Mouse (Mus musculus) monocyte, adult 5-6 weeks (primary cell): ENCODE data around the gene B230104I21Rik. TPM values are rescaled to one million over a fixed set of nuclear protein-coding genes. Genes with fewer than 3 reads are reported as not detected.

Experiments
- ATAC-seq: fragments of 153-309, 156-312 bp; replicated peaks from 2 replicates; pipeline ENCODE4 v1.8.0; 2017; ENCODE audit warnings: mild to moderate bottlenecking; ENCODE audit not compliant: low TSS enrichment, insufficient number of reproducible peaks, severe bottlenecking, poor library complexity, low FRiP score
- total RNA-seq: library from RNA; stranded (forward); fragments of 200-1000, 200-491, 200-594 nt; gene quantifications from 3 replicates; pipeline ENCODE4 v1.2.3, GENCODE M21; 2017

Gene B230104I21Rik
- total RNA-seq, 1 experiment from 2014 or later = not detected

GRCm38 (mm10) chr4:154386810-154387209 is 50.9 kb downstream of the B230104I21Rik start:
- no peak for ATAC-seq

- no peak for ATAC-seq
Measured at GRCm38 (mm10) chr4:154389641-154390040, 53.7 kb downstream of the B230104I21Rik start.

- no peak for ATAC-seq
Measured at GRCm38 (mm10) chr4:154390333-154391080, 54.6 kb downstream of the B230104I21Rik start.

DNA sequence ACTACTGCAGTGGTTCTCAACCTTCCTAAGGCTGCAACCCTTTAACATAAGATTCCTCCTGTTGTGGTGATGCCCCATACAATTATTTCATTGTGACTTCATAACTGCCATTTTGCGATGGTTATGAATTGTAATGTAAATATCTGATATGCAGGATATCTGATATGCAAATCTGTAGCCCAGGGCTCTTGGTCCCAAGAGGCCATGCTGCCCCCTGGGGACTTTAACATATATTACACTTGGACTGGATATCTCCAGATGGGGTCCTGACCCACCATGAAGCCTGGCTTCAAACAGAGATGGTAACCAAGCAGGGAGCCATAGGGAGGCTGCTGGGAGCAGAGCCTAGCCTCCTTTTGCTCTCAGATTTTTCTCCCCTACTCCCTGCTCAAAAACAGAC is 56.7 kb downstream of the B230104I21Rik start:
- no peak for ATAC-seq

GRCm38 (mm10) chr4:154393196-154394122 is 57.5 kb downstream of the B230104I21Rik start:
- ATAC-seq = no peak

- no peak for ATAC-seq
Measured at GRCm38 (mm10) chr4:154394123-154394722, 58.3 kb downstream of the B230104I21Rik start.

- ATAC-seq = no peak
Measured at GRCm38 (mm10) chr4:154396652-154397301, 60.9 kb downstream of the B230104I21Rik start.

Other genes with a start within 250 kb of the B230104I21Rik start
- not detected in 3 replicates for gene Trp73, start 195.9 kb upstream of the B230104I21Rik start, total RNA-seq
- gene Wrap73, start 193.8 kb upstream of the B230104I21Rik start, total RNA-seq = 8.2 to 15.0 TPM (median 14.1 TPM) in 3 replicates
- 73.1 to 107 TPM (median 99.0 TPM) in 3 replicates for gene Tprgl, start 175.5 kb upstream of the B230104I21Rik start, total RNA-seq
- not detected in 3 replicates for gene Megf6, start 165.4 kb upstream of the B230104I21Rik start, total RNA-seq
- gene Arhgef16, start 34.5 kb upstream of the B230104I21Rik start, total RNA-seq = not detected in 3 replicates